In the genomic region with DNA sequence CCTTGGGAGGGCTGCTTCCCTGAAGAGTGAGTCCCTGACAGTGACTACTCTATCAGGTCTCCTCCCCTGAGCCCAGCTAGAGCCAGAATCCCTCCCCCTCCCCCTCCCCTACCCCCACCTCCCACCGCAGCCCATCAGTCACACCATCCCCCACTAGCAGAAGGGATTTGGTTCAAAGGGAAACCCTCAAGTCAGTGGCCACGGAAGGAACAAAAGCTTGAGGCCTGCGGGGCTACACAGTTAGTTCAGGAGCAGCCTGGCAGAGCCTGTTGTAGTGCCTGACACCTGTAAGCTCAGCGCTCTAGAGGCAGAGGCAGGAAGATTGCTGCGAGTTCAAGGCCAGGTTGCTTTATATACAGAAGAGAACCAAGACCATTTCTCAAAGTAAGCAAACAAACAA, we compare ENCODE assay signal across 22 mouse cellular contexts. TPM values are rescaled to one million over a fixed set of nuclear protein-coding genes. Genes with fewer than 3 reads are reported as not detected.
A peak's percentile ranks its signal among the peaks of the same experiment; 100 is the strongest.
DNase-seq lines count a peak whose midpoint lies in the region; ATAC-seq and TF ChIP-seq lines count a peak whose summit lies in the region.
"Had no signal": no experiment of that assay in that cellular context is flagged by ENCODE, and none has a peak within 500 bp of the region (broad histone marks: within the 10 kb centered on the region; RNA-seq: fewer than 3 reads in every experiment).

No protein-coding gene starts in this region.

- no peaks in the 10 kb centered on the region for H3K36me3 ChIP-seq in midbrain, embryonic 11.5 days (ENCODE audit: control insufficient read depth, insufficient read depth, low read length)
- H3K36me3 ChIP-seq in midbrain, embryonic 16.5 days (ENCODE audit: control insufficient read depth, insufficient read depth, low read length): no peaks in the 10 kb centered on the region
- no peaks in the 10 kb centered on the region for H3K36me3 ChIP-seq in stomach, postnatal 0 days (ENCODE audit: control insufficient read depth, insufficient read depth, low read length)
- no peaks in the 10 kb centered on the region for H3K36me3 ChIP-seq in liver, embryonic 11.5 days (ENCODE audit: control insufficient read depth, insufficient read depth, low read length)
- H3K36me3 ChIP-seq: G1E had no signal

- TF ChIP-seq CTCF in stomach, postnatal 0 days (IDR thresholded peaks at IDR 0.05; ENCODE audit: low read depth): no peak

- DNase-seq in embryo, embryonic 10.5 days (ENCODE audit: low spot score): peak; percentile 12
- DNase-seq in embryo, embryonic 11 days: no peak
- peak; percentile 82 for DNase-seq in midbrain, embryonic 11.5 days (ENCODE audit: low spot score, missing footprints)
- DNase-seq in ES-CJ7 (ENCODE audit: low read depth, low spot score): peak; percentile 54
- peak; percentile 47 for DNase-seq in ZHBTc4 (ENCODE audit: low read depth, low spot score)
- DNase-seq in stomach, postnatal 0 days (ENCODE audit: low spot score): no peak
- DNase-seq in liver, embryonic 11.5 days (ENCODE audit: low spot score): no peak
- DNase-seq: adrenal gland, adult 8-10 months; adrenal gland, postnatal 10 days; adrenal gland, postnatal 25 days; adrenal gland, postnatal 36 days; B cell, adult 2 months; cerebellum, adult 11 months; cerebellum, adult 11-12 months; cerebellum, adult 18-20 months; cerebellum, adult 2 months had no signal

- H3K4me1 ChIP-seq in midbrain, embryonic 11.5 days (ENCODE audit: control insufficient read depth, insufficient read depth, low read length): peaks cover 4% of the 10 kb centered on the region; the same call in 1 of the 2 replicates
- peaks cover 8% of the 10 kb centered on the region; the same call in 1 of the 2 replicates for H3K4me1 ChIP-seq in midbrain, embryonic 16.5 days (ENCODE audit: control insufficient read depth, insufficient read depth, low read length)
- no peaks in the 10 kb centered on the region for H3K4me1 ChIP-seq in stomach, postnatal 0 days (replicated peaks; ENCODE audit: control insufficient read depth, insufficient read depth)
- 0 out of 2 replicates have a peak, but pooled peaks cover 7% of the 10 kb centered on the region for H3K4me1 ChIP-seq in liver, embryonic 11.5 days (replicated peaks; ENCODE audit: control insufficient read depth, insufficient read depth, low read length)

- no peak overlapping the region for H3K4me2 ChIP-seq in midbrain, embryonic 11.5 days
- no peak overlapping the region for H3K4me2 ChIP-seq in midbrain, embryonic 16.5 days (ENCODE audit: low read length)
- H3K4me2 ChIP-seq in stomach, postnatal 0 days (replicated peaks; ENCODE audit: low read depth): no peak overlapping the region
- no peak overlapping the region for H3K4me2 ChIP-seq in liver, embryonic 11.5 days

- H3K27ac ChIP-seq in midbrain, embryonic 11.5 days (ENCODE audit: low read depth, low read length): no peak overlapping the region
- H3K27ac ChIP-seq in midbrain, embryonic 16.5 days (ENCODE audit: low read length): no peak overlapping the region
- no peak overlapping the region for H3K27ac ChIP-seq in stomach, postnatal 0 days (replicated peaks)
- H3K27ac ChIP-seq in liver, embryonic 11.5 days (ENCODE audit: low read depth, low read length): no peak overlapping the region

- TF ChIP-seq EP300 in stomach, postnatal 0 days (optimal IDR thresholded peaks at IDR 0.05): no peak

- H3K9me3 ChIP-seq in midbrain, embryonic 11.5 days (ENCODE audit: control insufficient read depth, low read length): no peaks in the 10 kb centered on the region
- peaks cover under 1% of the 10 kb centered on the region; the same call in 1 of the 2 replicates for H3K9me3 ChIP-seq in midbrain, embryonic 16.5 days (replicated peaks; ENCODE audit: control insufficient read depth, low read length, poor library complexity, severe bottlenecking)
- H3K9me3 ChIP-seq in stomach, postnatal 0 days (ENCODE audit: control insufficient read depth, low read length): no peaks in the 10 kb centered on the region
- H3K9me3 ChIP-seq in liver, embryonic 11.5 days (ENCODE audit: control insufficient read depth, low read length): peaks cover 7% of the 10 kb centered on the region

- no peak overlapping the region for H3K9ac ChIP-seq in midbrain, embryonic 11.5 days (ENCODE audit: low read length)
- H3K9ac ChIP-seq in midbrain, embryonic 16.5 days (ENCODE audit: low read depth, low read length): no peak overlapping the region
- H3K9ac ChIP-seq in stomach, postnatal 0 days (ENCODE audit: low read length): no peak overlapping the region
- H3K9ac ChIP-seq in liver, embryonic 11.5 days (ENCODE audit: low read depth, low read length): no peak overlapping the region

- no peak overlapping the region for H3K4me3 ChIP-seq in midbrain, embryonic 11.5 days (ENCODE audit: low read depth, low read length)
- no peak overlapping the region for H3K4me3 ChIP-seq in midbrain, embryonic 16.5 days (ENCODE audit: low read depth, low read length)
- no peak overlapping the region for H3K4me3 ChIP-seq in stomach, postnatal 0 days (ENCODE audit: low read depth, low read length)
- H3K4me3 ChIP-seq in liver, embryonic 11.5 days (ENCODE audit: low read depth, low read length): no peak overlapping the region

- H3K27me3 ChIP-seq in midbrain, embryonic 11.5 days (ENCODE audit: control insufficient read depth, insufficient read depth, low read length): peaks cover 6% of the 10 kb centered on the region
- no peaks in the 10 kb centered on the region; the same call in none of the 2 replicates for H3K27me3 ChIP-seq in midbrain, embryonic 16.5 days (ENCODE audit: control insufficient read depth, insufficient read depth, low read depth, low read length)
- H3K27me3 ChIP-seq in stomach, postnatal 0 days (ENCODE audit: control insufficient read depth, insufficient read depth, low read length): no peaks in the 10 kb centered on the region
- peaks cover 39% of the 10 kb centered on the region for H3K27me3 ChIP-seq in liver, embryonic 11.5 days (replicated peaks; ENCODE audit: control insufficient read depth, insufficient read depth, low read length)

- ATAC-seq in midbrain, embryonic 11.5 days (ENCODE audit: low FRiP score): no peak; the same call in 1 of the 2 replicates
- no peak for ATAC-seq in midbrain, embryonic 16.5 days
- ATAC-seq in stomach, postnatal 0 days (ENCODE audit: low FRiP score, low TSS enrichment): no peak
- no peak for ATAC-seq in liver, embryonic 11.5 days (replicated peaks; ENCODE audit: low FRiP score)
- ATAC-seq: activated CD4-positive, CD25-positive, alpha-beta regulatory T cell, adult 4 months; CD4-positive, CD25-positive, alpha-beta regulatory T cell, adult 4 months; Patski had no signal

- 35% methylated on average over 5 of the region's 5 CpGs for whole genome bisulfite sequencing in midbrain, embryonic 11.5 days
- 29% methylated on average over 5 of the region's 5 CpGs for WGBS in midbrain, embryonic 16.5 days
- WGBS in stomach, postnatal 0 days: 35% methylated on average over 5 of the region's 5 CpGs
- WGBS in liver, embryonic 11.5 days: 34% methylated on average over 5 of the region's 5 CpGs

RNA-seq across cellular contexts. Expression of a gene that starts 1.1 kb away (rescaled TPM):
- polyA plus RNA-seq in midbrain, embryonic 11.5 days (2014; fragmentation: Nextera tagmentation; extraction: Ambion mirVana): 0.12 and 0.34 TPM in 2 replicates
- polyA plus RNA-seq in midbrain, embryonic 16.5 days (2015; fragmentation: Nextera tagmentation; extraction: Ambion mirVana): 0.80 and 0.87 TPM in 2 replicates
- polyA plus RNA-seq in stomach, postnatal 0 days (2015; fragmentation: Nextera tagmentation; extraction: Ambion mirVana): 0.86 and 1.4 TPM in 2 replicates
- polyA plus RNA-seq in liver, embryonic 11.5 days (2014; fragmentation: Nextera tagmentation; extraction: Ambion mirVana): 0.12 and 0.31 TPM in 2 replicates
- polyA plus RNA-seq: activated CD4-positive, CD25-positive, alpha-beta regulatory T cell, adult 4 months; C2C12; CD4-positive, CD25-positive, alpha-beta regulatory T cell, adult 4 months; G1E had no signal

RNA-seq across cellular contexts. Expression of a gene that starts 27.0 kb away (rescaled TPM):
- 68.1 and 73.7 TPM in 2 replicates for polyA plus RNA-seq in midbrain, embryonic 11.5 days (2014; fragmentation: Nextera tagmentation; extraction: Ambion mirVana)
- polyA plus RNA-seq in midbrain, embryonic 16.5 days (2015; fragmentation: Nextera tagmentation; extraction: Ambion mirVana): 70.4 and 71.7 TPM in 2 replicates
- polyA plus RNA-seq in stomach, postnatal 0 days (2015; fragmentation: Nextera tagmentation; extraction: Ambion mirVana): 62.6 and 65.2 TPM in 2 replicates
- polyA plus RNA-seq in liver, embryonic 11.5 days (2014; fragmentation: Nextera tagmentation; extraction: Ambion mirVana): 58.8 and 63.3 TPM in 2 replicates

RNA-seq across cellular contexts. Expression of a gene that starts 40.9 kb away (rescaled TPM):
- polyA plus RNA-seq in midbrain, embryonic 11.5 days (2014; fragmentation: Nextera tagmentation; extraction: Ambion mirVana): 41.5 and 46.6 TPM in 2 replicates
- 25.3 and 31.3 TPM in 2 replicates for polyA plus RNA-seq in midbrain, embryonic 16.5 days (2015; fragmentation: Nextera tagmentation; extraction: Ambion mirVana)
- 15.7 and 18.5 TPM in 2 replicates for polyA plus RNA-seq in stomach, postnatal 0 days (2015; fragmentation: Nextera tagmentation; extraction: Ambion mirVana)
- 57.2 and 57.5 TPM in 2 replicates for polyA plus RNA-seq in liver, embryonic 11.5 days (2014; fragmentation: Nextera tagmentation; extraction: Ambion mirVana)

RNA-seq across cellular contexts. Expression of a gene that starts 47.6 kb away (rescaled TPM):
- polyA plus RNA-seq in midbrain, embryonic 11.5 days (2014; fragmentation: Nextera tagmentation; extraction: Ambion mirVana): 187 and 190 TPM in 2 replicates
- 123 and 133 TPM in 2 replicates for polyA plus RNA-seq in midbrain, embryonic 16.5 days (2015; fragmentation: Nextera tagmentation; extraction: Ambion mirVana)
- polyA plus RNA-seq in stomach, postnatal 0 days (2015; fragmentation: Nextera tagmentation; extraction: Ambion mirVana): 287 and 315 TPM in 2 replicates
- 233 and 236 TPM in 2 replicates for polyA plus RNA-seq in liver, embryonic 11.5 days (2014; fragmentation: Nextera tagmentation; extraction: Ambion mirVana)

Comparison
In these comparisons a context has a peak if more than half of its experiments do, and no peak if none do; other contexts are left out.
1. DNase-seq: peak in embryo, embryonic 10.5 days (single experiment), midbrain, embryonic 11.5 days (single experiment), ES-CJ7 (single experiment) and ZHBTc4 (single experiment); none in embryo, embryonic 11 days (single experiment), stomach, postnatal 0 days (single experiment) and liver, embryonic 11.5 days (single experiment).